ENCODE assay signal across 26 mouse cellular contexts in the genomic region with DNA sequence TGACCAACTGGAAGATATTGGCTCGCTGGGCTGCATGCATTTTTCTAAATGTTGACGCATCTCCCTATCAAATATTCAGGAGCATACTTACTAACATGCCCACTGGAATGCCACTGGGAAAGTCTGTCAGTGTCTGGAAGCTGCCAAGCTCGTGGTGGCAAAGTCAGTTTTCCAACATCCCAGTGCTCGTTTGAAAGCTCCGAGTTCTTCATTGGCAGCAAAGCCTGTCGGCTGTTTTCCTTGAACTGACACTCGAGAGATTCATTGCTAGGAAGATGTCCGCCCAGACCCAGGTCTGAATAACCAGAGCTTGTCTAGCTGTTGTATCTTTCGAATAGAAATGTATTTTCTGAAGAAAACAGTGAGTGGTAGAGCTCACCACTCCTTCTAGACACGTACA.
"Had no signal": no experiment of that assay in that cellular context is flagged by ENCODE, and none has a peak within 500 bp of the region (broad histone marks: within the 10 kb centered on the region; RNA-seq: fewer than 3 reads in every experiment).

No protein-coding gene starts in this region.

- H3K4me3 ChIP-seq: heart, adult 2 months; hindbrain, embryonic 10.5 days; hindbrain, embryonic 12.5 days; hindbrain, embryonic 15.5 days; intestine, embryonic 15.5 days; layer of hippocampus, adult 2 months; left cerebral cortex, adult 2 months; limb, embryonic 10.5 days; limb, embryonic 12.5 days; liver, embryonic 13.5 days; liver, embryonic 15.5 days had no signal

- H3K27ac ChIP-seq: heart, adult 2 months; hindbrain, embryonic 10.5 days; hindbrain, embryonic 12.5 days; hindbrain, embryonic 15.5 days; intestine, embryonic 15.5 days; layer of hippocampus, adult 2 months; left cerebral cortex, adult 2 months; limb, embryonic 10.5 days; limb, embryonic 12.5 days; liver, embryonic 13.5 days; liver, embryonic 15.5 days had no signal

- ATAC-seq: inflammation-experienced regulatory T-cells, adult 6 months; intestine, embryonic 15.5 days; intestine, postnatal 0 days had no signal

- H3K9ac ChIP-seq: hindbrain, embryonic 12.5 days; hindbrain, embryonic 15.5 days; intestine, embryonic 15.5 days; limb, embryonic 12.5 days; liver, embryonic 13.5 days; liver, embryonic 15.5 days had no signal

- H3K36me3 ChIP-seq: hindbrain, embryonic 10.5 days; hindbrain, embryonic 12.5 days; hindbrain, embryonic 15.5 days; intestine, embryonic 15.5 days; limb, embryonic 10.5 days; limb, embryonic 12.5 days; liver, embryonic 13.5 days; liver, embryonic 15.5 days had no signal

- DNase-seq: gastrocnemius, postnatal 14 days; gastrocnemius, postnatal 36 days; heart, adult 11 months; heart, adult 2 months; heart, postnatal 10 days; heart, postnatal 4 days; kidney, adult 18-20 months; kidney, adult 8-10 months; kidney, postnatal 10 days; kidney, postnatal 25 days; kidney, postnatal 4 days; liver; liver, embryonic 13.5 days had no signal

- H3K9me3 ChIP-seq: hindbrain, embryonic 10.5 days; hindbrain, embryonic 12.5 days; hindbrain, embryonic 15.5 days; intestine, embryonic 15.5 days; limb, embryonic 10.5 days; limb, embryonic 12.5 days; liver, embryonic 13.5 days; liver, embryonic 15.5 days had no signal

- H3K27me3 ChIP-seq: hindbrain, embryonic 12.5 days; hindbrain, embryonic 15.5 days; intestine, embryonic 15.5 days; limb, embryonic 12.5 days; liver, embryonic 13.5 days; liver, embryonic 15.5 days had no signal

- H3K4me1 ChIP-seq: hindbrain, embryonic 10.5 days; hindbrain, embryonic 12.5 days; hindbrain, embryonic 15.5 days; intestine, embryonic 15.5 days; limb, embryonic 12.5 days; liver, embryonic 13.5 days; liver, embryonic 15.5 days had no signal

- H3K4me2 ChIP-seq: heart, embryonic 11.5 days; hindbrain, embryonic 12.5 days; hindbrain, embryonic 15.5 days; intestine, embryonic 15.5 days; limb, embryonic 12.5 days; liver, embryonic 11.5 days; liver, embryonic 13.5 days; liver, embryonic 15.5 days had no signal
